Mouse (Mus musculus) embryonic fibroblast, embryonic 13.5 days (primary cell): ENCODE data around the gene Tpi1. TPM values are rescaled to one million over a fixed set of nuclear protein-coding genes. Genes with fewer than 3 reads are reported as not detected.
A peak's percentile ranks its signal among the peaks of the same experiment; 100 is the strongest.
"Not testable (repeated sequence)": the region's sequence is repeated elsewhere in the genome, so short reads cannot be mapped to it uniquely, and the experiment has no call there.

ENCODE experiments used
- H3K27ac ChIP-seq: 2 replicates; pipeline ENCODE4 v1.5.1; 2012; ENCODE audit warnings: low read length, control low read depth, inconsistent platforms; ENCODE audit not compliant: insufficient read depth
- H3K4me1 ChIP-seq: 2 replicates; pipeline ENCODE4 v1.6.1; 2011; ENCODE audit warnings: low read length; ENCODE audit not compliant: control insufficient read depth, insufficient read depth
- H3K4me3 ChIP-seq: 2 replicates; pipeline ENCODE4 v1.5.1; 2011; ENCODE audit warnings: mild to moderate bottlenecking, control low read depth, low read length; ENCODE audit not compliant: insufficient read depth
- CTCF ChIP-seq: IDR thresholded peaks from 2 replicates; pipeline ENCODE4 v1.5.1; 2011; ENCODE audit warnings: mild to moderate bottlenecking, control low read depth, low read length, moderate library complexity, borderline replicate concordance; ENCODE audit not compliant: insufficient read depth
- POLR2A ChIP-seq: IDR thresholded peaks from 2 replicates; pipeline ENCODE4 v1.6.1; 2011; ENCODE audit warnings: low read depth, mild to moderate bottlenecking, control low read depth, low read length, moderate library complexity
- polyA plus RNA-seq: library from polyadenylated mRNA; stranded (reverse); fragments of >200 nt; gene quantifications from 2 replicates; pipeline ENCODE4 v1.2.4, GENCODE M21; 2011; ENCODE audit warnings: low read depth; ENCODE audit not compliant: missing spikeins, insufficient read length

Gene Tpi1
- polyA plus RNA-seq, 1 experiment, result 372 TPM

GRCm38 (mm10) chr6:124817125-124817524, 3.0 kb upstream of the Tpi1 start:
- no peak overlapping the region for H3K4me3 ChIP-seq
- no peaks in the 10 kb centered on the region for H3K4me1 ChIP-seq
- TF ChIP-seq POLR2A, result no peak
- no peak for TF ChIP-seq CTCF
- no peak overlapping the region for H3K27ac ChIP-seq

- TF ChIP-seq CTCF, result no peak
- TF ChIP-seq POLR2A, result no peak
- Histone ChIP-seq H3K27ac (no peak overlapping the region), H3K4me1 (no peaks in the 10 kb centered on the region), H3K4me3 (no peak overlapping the region)
Measured at GRCm38 (mm10) chr6:124816611-124817010, 2.5 kb upstream of the Tpi1 start.

- H3K4me3 ChIP-seq, result no peak overlapping the region
- H3K27ac ChIP-seq, result no peak overlapping the region
- TF ChIP-seq POLR2A (no peak), CTCF (no peak)
- H3K4me1 ChIP-seq, result no peaks in the 10 kb centered on the region
Measured at GRCm38 (mm10) chr6:124814858-124815774, 1.0 kb upstream of the Tpi1 start.

- H3K4me1 ChIP-seq, result no peaks in the 10 kb centered on the region
- H3K27ac ChIP-seq, result no peak overlapping the region
- TF ChIP-seq CTCF (no peak), POLR2A (no peak)
- no peak overlapping the region for H3K4me3 ChIP-seq
Measured at GRCm38 (mm10) chr6:124814448-124814847, 352 bp upstream of the Tpi1 start.

GRCm38 (mm10) chr6:124813496-124813895, 600 bp downstream of the Tpi1 start:
- no peaks in the 10 kb centered on the region for H3K4me1 ChIP-seq
- H3K27ac ChIP-seq, result peak overlapping the region; percentile 58
- H3K4me3 ChIP-seq, result peak overlapping the region; percentile 70
- TF ChIP-seq CTCF, result no peak
- TF ChIP-seq POLR2A, result peak; percentile 52

GRCm38 (mm10) chr6:124812848-124813247, 1.2 kb downstream of the Tpi1 start:
- H3K4me1 ChIP-seq, result peaks cover 3% of the 10 kb centered on the region; the same call in 1 of the 2 replicates
- H3K27ac ChIP-seq, result peak overlapping the region; percentile 58
- peak overlapping the region; percentile 70 for H3K4me3 ChIP-seq
- no peak for TF ChIP-seq POLR2A
- no peak for TF ChIP-seq CTCF

- Histone ChIP-seq H3K27ac (no peak overlapping the region), H3K4me3 (peak overlapping the region; percentile 70), H3K4me1 (peaks cover 8% of the 10 kb centered on the region)
- TF ChIP-seq POLR2A (no peak), CTCF (no peak)
Measured at GRCm38 (mm10) chr6:124811701-124812560, 2.2 kb downstream of the Tpi1 start.

- H3K27ac ChIP-seq, result no peak overlapping the region
- TF ChIP-seq POLR2A, result peak; percentile 26; the same call in 1 of the 2 replicates
- TF ChIP-seq CTCF, result no peak
- H3K4me1 ChIP-seq, result peaks cover 8% of the 10 kb centered on the region
- H3K4me3 ChIP-seq, result no peak overlapping the region
Measured at GRCm38 (mm10) chr6:124811403-124811665, 2.8 kb downstream of the Tpi1 start.

- H3K27ac ChIP-seq, H3K4me1 ChIP-seq: not testable (repeated sequence)
Measured at GRCm38 (mm10) chr6:124810566-124811402, 3.3 kb downstream of the Tpi1 start.

More at GRCm38 (mm10) chr6:124810566-124811402, 3.3 kb downstream of the Tpi1 start:
- H3K4me3 ChIP-seq, result not testable (repeated sequence)
